Mouse (Mus musculus): Measurements from ENCODE around the gene Fbxo11. TPM values are rescaled to one million over a fixed set of nuclear protein-coding genes. Genes with fewer than 3 reads are reported as not detected.

Fbxo11 gene
- 13.4 and 32.9 TPM in 2 replicates for polyA plus RNA-seq (2012; rRNA removed; ENCODE audit: low replicate concordance)

GRCm38 (mm10) chr17:88065031-88065800, at the start of gene Fbxo11:
Gene Fbxo11 (minus strand): TSS chr17:88065291.

GRCm38 (mm10) chr17:87974629-87975228, 90.4 kb downstream of the Fbxo11 start, which contains the start of gene Msh6:
Gene Msh6 (plus strand): TSS chr17:87975062.

Other genes with a start within 250 kb of the Fbxo11 start
- not detected in 2 replicates for gene Rpl36-ps4, start 144.3 kb downstream of the Fbxo11 start, polyA plus RNA-seq (2012; rRNA removed; ENCODE audit: low replicate concordance)
- 3.2 and 3.5 TPM in 2 replicates for gene Msh6, start 90.2 kb downstream of the Fbxo11 start, polyA plus RNA-seq (2012; rRNA removed; ENCODE audit: low replicate concordance)

Data from mammary gland, adult 2 months (tissue).